Mouse (Mus musculus) heart, adult 18-20 months (tissue): ENCODE data around the gene Cybb. TPM values are rescaled to one million over a fixed set of nuclear protein-coding genes. Genes with fewer than 3 reads are reported as not detected.

Experiments
- total RNA-seq, 2 experiments: library from RNA; stranded (reverse); gene quantifications; 2 replicates each; pipeline ENCODE4 v1.2.3; 2021

The Cybb gene
- total RNA-seq, 2 experiments from 2014 or later, result 5.4 to 11.8 TPM

Other genes starting within 250 kb of the Cybb start
- not detected for gene Gm14862, start 230.9 kb downstream of the Cybb start, total RNA-seq
- gene Xk, start 215.0 kb downstream of the Cybb start, total RNA-seq, result 1 to 10 TPM; 9.3 to 9.6 TPM
- 1 to 10 TPM in 1 of 2 experiments, not detected in 1; 1.0 TPM for gene H2al1m, start 204.0 kb downstream of the Cybb start, total RNA-seq
- gene H2al1k, start 137.1 kb downstream of the Cybb start, total RNA-seq, result not detected
- gene H2al1o, start 84.6 kb upstream of the Cybb start, total RNA-seq, result not detected
- gene Dynlt3, start 175.2 kb upstream of the Cybb start, total RNA-seq, result 10 to 100 TPM; 49.3 to 65.5 TPM